Mouse (Mus musculus) brain, embryonic 14.5 days (tissue): Measurements from ENCODE around the gene Gm49340.

Source experiments
- CTCF ChIP-seq: fragments of 200-500 bp; IDR thresholded peaks from 2 replicates; pipeline ENCODE4 v1.5.1; 2012; ENCODE audit warnings: inconsistent platforms, mild to moderate bottlenecking, moderate library complexity, borderline replicate concordance; ENCODE audit not compliant: insufficient read depth, insufficient read length; ENCODE audit errors: extremely low read depth
- POLR2A ChIP-seq: fragments of 200-500 bp; IDR thresholded peaks from 2 replicates; pipeline ENCODE4 v1.6.1; 2012; ENCODE audit warnings: mild to moderate bottlenecking, inconsistent platforms, borderline replicate concordance; ENCODE audit not compliant: poor library complexity, insufficient read depth, insufficient read length, severe bottlenecking; ENCODE audit errors: extremely low read depth

- TF ChIP-seq POLR2A (no peak), CTCF (no peak)
These were observed 45.2 kb upstream of the Gm49340 start for GRCm38 (mm10) chr11:73284351-73284750.
